Mouse (Mus musculus) hindbrain, embryonic 14.5 days (tissue): ENCODE results near the gene 4931406P16Rik. TPM values are rescaled to one million over a fixed set of nuclear protein-coding genes. Genes with fewer than 3 reads are reported as not detected.

ENCODE experiments used
- ATAC-seq: fragments of 200-750 bp; cut with Nextera tagmentation; 2 replicates; pipeline ENCODE4 v1.8.0; 2017; ENCODE audit warnings: moderate number of reproducible peaks, mild to moderate bottlenecking, moderate TSS enrichment, moderate library complexity; ENCODE audit not compliant: low FRiP score
- DNase-seq: peaks from one replicate; pipeline ENCODE4 v3.0.0-alpha.2; 2015; ENCODE audit warnings: low spot score
- H3K27ac ChIP-seq: fragments of 300-500 bp; sonication (generic); 2 replicates; pipeline ENCODE4 v1.5.1; 2014; ENCODE audit warnings: mild to moderate bottlenecking, moderate library complexity
- H3K27me3 ChIP-seq: fragments of 300-500 bp; sonication (generic); 2 replicates; pipeline ENCODE4 v1.6.1; 2014; ENCODE audit warnings: mild to moderate bottlenecking, low read length, mixed read lengths; ENCODE audit not compliant: control insufficient read depth, insufficient read depth
- H3K36me3 ChIP-seq: fragments of 300-500 bp; sonication (generic); replicated peaks from 2 replicates; pipeline ENCODE4 v1.6.1; 2014; ENCODE audit not compliant: control insufficient read depth, insufficient read depth
- H3K4me1 ChIP-seq: fragments of 300-500 bp; sonication (generic); replicated peaks from 2 replicates; pipeline ENCODE4 v1.6.1; 2014; ENCODE audit warnings: antibody characterized with exemption, low read length, mixed read lengths; ENCODE audit not compliant: control insufficient read depth, insufficient read depth
- H3K4me2 ChIP-seq: fragments of 300-500 bp; sonication (generic); replicated peaks from 2 replicates; pipeline ENCODE4 v1.6.1; 2014; ENCODE audit warnings: mild to moderate bottlenecking, moderate library complexity
- H3K4me3 ChIP-seq: fragments of 300-500 bp; sonication (generic); replicated peaks from 2 replicates; pipeline ENCODE4 v1.5.1; 2014; ENCODE audit warnings: mild to moderate bottlenecking, low read length
- H3K9ac ChIP-seq: fragments of 300-500 bp; sonication (generic); 2 replicates; pipeline ENCODE4 v1.6.1; 2014
- H3K9me3 ChIP-seq: fragments of 300-500 bp; sonication (generic); 2 replicates; pipeline ENCODE4 v1.6.1; 2016; ENCODE audit warnings: low read length; ENCODE audit not compliant: control insufficient read depth
- WGBS: fragments of 180-500 bp; shearing (Covaris S2); extraction: QIAGEN DNeasy Blood & Tissue Kit; methylation state at CpG from one replicate; pipeline ENCODE4 v1.1.7; 2014; 5-methylcytosine and 5-hydroxymethylcytosine counted together
- polyA plus RNA-seq: library from polyadenylated mRNA; unstranded; fragments of >200 nt; fragmentation: Nextera tagmentation; extraction: Ambion mirVana; gene quantifications from 2 replicates; pipeline ENCODE4 v1.2.1, GENCODE M21; 2014

4931406P16Rik gene
- polyA plus RNA-seq, 1 experiment from 2014 or later: 39.5 TPM

GRCm38 (mm10) chr7:34192825-34193224 lies 120.5 kb downstream of the 4931406P16Rik start:
- H3K27ac ChIP-seq: no peak overlapping the region
- peaks cover 7% of the 10 kb centered on the region; the same call in 1 of the 2 replicates for H3K4me1 ChIP-seq
- H3K9ac ChIP-seq: no peak overlapping the region
- WGBS: 96% methylated on average over 6 of the region's 6 CpGs
- H3K36me3 ChIP-seq: peaks cover 53% of the 10 kb centered on the region
- no peaks in the 10 kb centered on the region for H3K9me3 ChIP-seq
- H3K4me3 ChIP-seq: no peak overlapping the region
- no peak for ATAC-seq
- DNase-seq: no peak
- no peak overlapping the region for H3K4me2 ChIP-seq
- no peaks in the 10 kb centered on the region for H3K27me3 ChIP-seq

DNA sequence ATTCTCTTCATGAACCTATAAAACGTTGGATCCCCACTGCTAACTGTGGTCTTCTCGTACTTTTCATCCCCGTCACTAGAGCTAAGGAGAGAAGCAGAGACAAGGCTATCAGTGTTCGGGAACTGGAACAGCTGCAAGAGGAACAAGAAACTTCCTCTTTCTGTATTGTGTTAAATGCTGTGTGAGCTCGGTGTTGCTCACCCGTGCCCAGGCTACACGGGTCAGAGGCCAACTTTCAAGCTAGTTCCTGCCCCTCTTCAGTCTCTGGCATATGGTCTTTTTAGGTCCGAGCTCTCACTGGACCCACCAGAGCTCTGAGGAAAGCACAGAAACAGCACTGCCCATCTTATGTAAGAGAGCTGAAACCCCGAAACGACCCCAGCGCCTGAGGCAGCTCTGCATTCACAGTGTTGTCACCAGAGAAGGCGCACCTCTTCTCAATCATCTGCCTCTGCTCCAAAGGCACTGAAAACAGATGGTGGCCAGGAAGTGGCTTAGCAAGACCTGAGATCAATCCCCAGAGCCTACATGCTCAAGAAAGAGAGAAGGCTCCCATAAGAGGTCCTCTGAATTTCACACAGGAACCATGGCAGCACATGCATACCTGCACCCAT lies 123.9 kb downstream of the 4931406P16Rik start:
- no peaks in the 10 kb centered on the region for H3K4me1 ChIP-seq
- H3K9ac ChIP-seq: no peak overlapping the region
- H3K9me3 ChIP-seq: no peaks in the 10 kb centered on the region
- ATAC-seq (no peak), DNase-seq (no peak)
- no peak overlapping the region for H3K4me3 ChIP-seq
- no peaks in the 10 kb centered on the region for H3K27me3 ChIP-seq
- no peak overlapping the region for H3K27ac ChIP-seq
- 92% methylated on average over 12 of the region's 12 CpGs for WGBS
- no peak overlapping the region for H3K4me2 ChIP-seq
- H3K36me3 ChIP-seq: peaks cover 83% of the 10 kb centered on the region

Other genes with a start within 250 kb of the 4931406P16Rik start
- not detected in 2 replicates for gene Scgb1b30, start 218.1 kb downstream of the 4931406P16Rik start, polyA plus RNA-seq
- 2.5 and 3.2 TPM in 2 replicates for gene Wtip, start 180.3 kb downstream of the 4931406P16Rik start, polyA plus RNA-seq
- 164 and 177 TPM in 2 replicates for gene Uba2, start 144.0 kb downstream of the 4931406P16Rik start, polyA plus RNA-seq
- gene Pdcd2l, start 116.9 kb downstream of the 4931406P16Rik start, polyA plus RNA-seq: 63.8 and 68.9 TPM in 2 replicates
- 265 and 302 TPM in 2 replicates for gene Gpi1, start 83.2 kb downstream of the 4931406P16Rik start, polyA plus RNA-seq
- gene Gm6096, start 62.5 kb downstream of the 4931406P16Rik start, polyA plus RNA-seq: 0.77 and 1.0 TPM in 2 replicates
- 38.2 and 38.7 TPM in 2 replicates for gene Lsm14a, start 79.8 kb upstream of the 4931406P16Rik start, polyA plus RNA-seq